Mouse (Mus musculus): ENCODE results near the gene Mast4.

- no peak for TF ChIP-seq CTCF (IDR thresholded peaks at IDR 0.05; ENCODE audit: control insufficient read depth, insufficient read depth, insufficient read length)
- TF ChIP-seq MAX (IDR thresholded peaks at IDR 0.05) = no peak
- no peak for TF ChIP-seq MYOG (IDR thresholded peaks at IDR 0.05; ENCODE audit: control insufficient read depth, extremely low read depth, insufficient read length)
- no peak for TF ChIP-seq MYOD1 (IDR thresholded peaks at IDR 0.05; ENCODE audit: control insufficient read depth, insufficient read length, low read depth)
- TF ChIP-seq USF1 (IDR thresholded peaks at IDR 0.05; ENCODE audit: low read depth) = no peak
- no peak for TF ChIP-seq CEBPB (IDR thresholded peaks at IDR 0.05; ENCODE audit: low read depth)
Measured at GRCm38 (mm10) chr13:102875520-102875919, 458.8 kb downstream of the Mast4 start.

All from C2C12 (cell line).